Mouse (Mus musculus) neural tube, embryonic 15.5 days (tissue): ENCODE results near the gene Gm9945. TPM values are rescaled to one million over a fixed set of nuclear protein-coding genes. Genes with fewer than 3 reads are reported as not detected.

ENCODE experiments used
- polyA plus RNA-seq: library from polyadenylated mRNA; unstranded; fragments of >200 nt; fragmentation: Nextera tagmentation; extraction: Ambion mirVana; gene quantifications from 2 replicates; pipeline ENCODE4 v1.2.1, GENCODE M21; 2015

Gene Gm9945
- polyA plus RNA-seq, 1 experiment from 2014 or later, result not detected

Other genes with a start within 250 kb of the Gm9945 start
- 43.5 and 54.6 TPM in 2 replicates for gene Hspa4, start 179.7 kb upstream of the Gm9945 start, polyA plus RNA-seq
- gene Zcchc10, start 155.5 kb upstream of the Gm9945 start, polyA plus RNA-seq, result 15.3 and 15.7 TPM in 2 replicates
- 35.5 and 40.1 TPM in 2 replicates for gene Aff4, start 129.3 kb upstream of the Gm9945 start, polyA plus RNA-seq
- 0.51 TPM in 1 of 2 replicates, not detected in the other for gene Leap2, start 57.0 kb upstream of the Gm9945 start, polyA plus RNA-seq
- gene Uqcrq, start 49.3 kb upstream of the Gm9945 start, polyA plus RNA-seq, result 796 and 911 TPM in 2 replicates
- gene Gdf9, start 49.1 kb upstream of the Gm9945 start, polyA plus RNA-seq, result 2.4 and 2.9 TPM in 2 replicates
- gene Gm10447, start 23.1 kb upstream of the Gm9945 start, polyA plus RNA-seq, result 0.13 TPM in 1 of 2 replicates, not detected in the other
- 3.4 and 4.1 TPM in 2 replicates for gene Shroom1, start 23.0 kb upstream of the Gm9945 start, polyA plus RNA-seq
- gene Gm9837, start 9.7 kb upstream of the Gm9945 start, polyA plus RNA-seq, result not detected in 2 replicates
- gene Sowaha, start 108 bp downstream of the Gm9945 start, polyA plus RNA-seq, result 1.4 and 1.6 TPM in 2 replicates
- gene Sept8, start 39.1 kb downstream of the Gm9945 start, polyA plus RNA-seq, result 23.3 and 26.2 TPM in 2 replicates
- 275 and 338 TPM in 2 replicates for gene Kif3a, start 87.2 kb downstream of the Gm9945 start, polyA plus RNA-seq
- gene Il4, start 138.5 kb downstream of the Gm9945 start, polyA plus RNA-seq, result 5.0 and 5.4 TPM in 2 replicates
- 0.20 TPM in 1 of 2 replicates, not detected in the other for gene Il13, start 154.5 kb downstream of the Gm9945 start, polyA plus RNA-seq
- 12.1 and 19.1 TPM in 2 replicates for gene Rad50, start 227.2 kb downstream of the Gm9945 start, polyA plus RNA-seq
- gene Il5, start 240.6 kb downstream of the Gm9945 start, polyA plus RNA-seq, result 0.15 TPM in 1 of 2 replicates, not detected in the other